Mouse (Mus musculus) heart, embryonic 14.5 days (tissue): ENCODE measurements around the gene Atp2b4. TPM values are rescaled to one million over a fixed set of nuclear protein-coding genes. Genes with fewer than 3 reads are reported as not detected.

Experiments used
- ATAC-seq: fragments of 200-750 bp; cut with Nextera tagmentation; 2 replicates; pipeline ENCODE4 v1.8.0; 2017; ENCODE audit warnings: low read depth, moderate TSS enrichment; ENCODE audit not compliant: insufficient number of reproducible peaks, insufficient read depth, low FRiP score
- H3K27ac ChIP-seq, 2 experiments: fragments of 200-500 bp in 1 of 2; fragments of 300-500 bp in 1 of 2; sonication (generic) in 1 of 2; replicated peaks in 1 of 2; 2 replicates each; pipeline ENCODE4 v1.5.1; 2012 to 2014; ENCODE audit warnings: low read depth in 2 of 2, low read length in 2 of 2, control low read depth in 1 of 2, mild to moderate bottlenecking in 1 of 2, mixed read lengths in 1 of 2; ENCODE audit not compliant: control insufficient read depth in 1 of 2, insufficient read depth in 1 of 2
- H3K27me3 ChIP-seq: fragments of 300-500 bp; sonication (generic); 2 replicates; pipeline ENCODE4 v1.6.1; 2014; ENCODE audit warnings: mild to moderate bottlenecking, low read length, control low read depth; ENCODE audit not compliant: control insufficient read depth, insufficient read depth
- H3K36me3 ChIP-seq: fragments of 300-500 bp; sonication (generic); 2 replicates; pipeline ENCODE4 v1.6.1; 2014; ENCODE audit warnings: mild to moderate bottlenecking, control low read depth, low read length, mixed read lengths; ENCODE audit not compliant: control insufficient read depth, insufficient read depth
- H3K4me1 ChIP-seq, 2 experiments: fragments of 200-500 bp in 1 of 2; fragments of 300-500 bp in 1 of 2; sonication (generic) in 1 of 2; 2 replicates each; pipeline ENCODE4 v1.6.1; 2012 to 2014; ENCODE audit warnings: low read length in 2 of 2, control low read depth in 1 of 2, mixed read lengths in 1 of 2; ENCODE audit not compliant: control insufficient read depth in 2 of 2, insufficient read depth in 2 of 2
- H3K4me2 ChIP-seq: fragments of 300-500 bp; sonication (generic); 2 replicates; pipeline ENCODE4 v1.6.1; 2014; ENCODE audit warnings: mild to moderate bottlenecking, low read length
- H3K4me3 ChIP-seq, 2 experiments: fragments of 200-500 bp in 1 of 2; fragments of 300-500 bp in 1 of 2; sonication (generic) in 1 of 2; 2 replicates each; pipeline ENCODE4 v1.5.1; 2012 to 2014; ENCODE audit warnings: low read length in 2 of 2, mild to moderate bottlenecking in 2 of 2, control low read depth in 1 of 2, low read depth in 1 of 2, moderate library complexity in 1 of 2; ENCODE audit not compliant: control insufficient read depth in 1 of 2, insufficient read depth in 1 of 2
- H3K9ac ChIP-seq: fragments of 300-500 bp; sonication (generic); 2 replicates; pipeline ENCODE4 v1.6.1; 2014; ENCODE audit warnings: mild to moderate bottlenecking, low read length
- H3K9me3 ChIP-seq: fragments of 300-500 bp; sonication (generic); 2 replicates; pipeline ENCODE4 v1.6.1; 2016; ENCODE audit warnings: low read length, control low read depth; ENCODE audit not compliant: control insufficient read depth
- WGBS: fragments of 180-500 bp; shearing (Covaris S2); extraction: QIAGEN DNeasy Blood & Tissue Kit; methylation state at CpG from one replicate; pipeline ENCODE4 v1.1.7; 2014; 5-methylcytosine and 5-hydroxymethylcytosine counted together
- polyA plus RNA-seq: library from polyadenylated mRNA; unstranded; fragments of >200 nt; fragmentation: Nextera tagmentation; extraction: Ambion mirVana; gene quantifications from 2 replicates; pipeline ENCODE4 v1.2.1, GENCODE M21; 2014

Atp2b4 gene
- polyA plus RNA-seq, 1 experiment from 2014 or later: 21.3 TPM

DNA sequence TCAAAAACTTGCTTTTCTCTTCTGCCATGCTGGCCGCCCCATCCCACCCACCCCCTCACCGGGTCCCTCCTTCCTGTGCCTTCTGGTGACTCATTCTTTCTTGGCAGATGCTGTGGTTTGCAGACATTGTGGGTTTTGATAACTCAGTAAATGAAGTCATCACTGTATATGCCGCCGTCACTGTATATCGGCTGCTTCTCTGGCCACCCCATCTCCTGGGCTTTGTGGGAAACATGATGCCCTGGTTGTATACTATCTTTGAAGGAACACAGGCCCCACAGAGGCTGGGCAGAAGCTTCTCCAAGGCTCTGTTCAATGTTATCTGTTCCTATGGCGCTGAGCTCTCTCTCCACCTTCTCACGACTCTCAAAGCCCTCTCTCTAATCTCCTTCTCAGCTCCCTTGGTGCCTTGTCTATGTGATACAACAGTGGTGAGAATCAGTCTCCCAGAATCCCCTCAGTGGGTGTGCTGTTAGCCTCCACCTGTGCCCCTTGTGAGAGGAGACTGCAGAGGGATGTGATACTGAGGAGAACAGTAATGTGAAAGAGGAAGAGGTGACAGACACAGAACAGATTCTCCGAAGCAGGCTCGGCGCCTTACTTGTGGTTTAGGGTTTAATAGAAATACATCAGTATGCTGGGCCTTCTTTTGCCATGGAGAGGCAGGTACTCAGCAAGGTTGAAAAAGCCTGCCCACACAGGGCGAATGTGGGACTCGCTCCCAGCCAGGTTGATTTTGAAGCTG lies 15.1 kb upstream of the Atp2b4 start:
- Histone ChIP-seq H3K27me3 (no peaks in the 10 kb centered on the region), H3K9me3 (no peaks in the 10 kb centered on the region), H3K36me3 (no peaks in the 10 kb centered on the region), H3K27ac (peak overlapping the region; percentile 30 to 59; a peak in 3 of 4 replicates), H3K4me1 (peaks cover 14 to 15% of the 10 kb centered on the region in 2 experiments), H3K4me2 (no peak overlapping the region), H3K9ac (no peak overlapping the region), H3K4me3 (no peak overlapping the region)
- WGBS: 15% methylated on average over 12 of the region's 12 CpGs
- peak; percentile 55 for ATAC-seq

DNA sequence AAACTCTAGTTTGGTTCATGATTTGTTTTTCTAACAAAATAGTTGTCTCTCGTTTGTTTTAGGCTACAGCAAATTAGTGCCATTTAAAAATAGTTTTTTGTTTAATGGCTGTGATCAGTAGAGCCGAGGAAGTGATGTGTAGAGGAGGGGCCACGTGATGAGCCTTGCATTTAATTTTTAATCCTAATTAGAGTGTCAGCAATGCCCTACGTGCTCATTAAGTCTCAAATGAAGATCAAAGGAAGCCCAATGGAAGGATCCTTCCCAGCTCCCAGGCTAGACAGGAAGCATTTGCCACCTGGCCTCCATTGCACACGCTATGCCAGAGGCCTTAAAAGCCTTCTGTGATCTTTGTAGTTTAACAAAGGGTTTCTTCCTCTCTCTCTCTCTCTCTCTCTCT lies 8.5 kb upstream of the Atp2b4 start:
- Histone ChIP-seq H3K27ac (no peak overlapping the region), H3K4me1 (no peaks in the 10 kb centered on the region), H3K36me3 (no peaks in the 10 kb centered on the region), H3K4me2 (no peak overlapping the region), H3K27me3 (no peaks in the 10 kb centered on the region), H3K9ac (no peak overlapping the region), H3K4me3 (no peak overlapping the region), H3K9me3 (no peaks in the 10 kb centered on the region)
- WGBS: 72% methylated on average over 5 of the region's 5 CpGs
- no peak for ATAC-seq

DNA sequence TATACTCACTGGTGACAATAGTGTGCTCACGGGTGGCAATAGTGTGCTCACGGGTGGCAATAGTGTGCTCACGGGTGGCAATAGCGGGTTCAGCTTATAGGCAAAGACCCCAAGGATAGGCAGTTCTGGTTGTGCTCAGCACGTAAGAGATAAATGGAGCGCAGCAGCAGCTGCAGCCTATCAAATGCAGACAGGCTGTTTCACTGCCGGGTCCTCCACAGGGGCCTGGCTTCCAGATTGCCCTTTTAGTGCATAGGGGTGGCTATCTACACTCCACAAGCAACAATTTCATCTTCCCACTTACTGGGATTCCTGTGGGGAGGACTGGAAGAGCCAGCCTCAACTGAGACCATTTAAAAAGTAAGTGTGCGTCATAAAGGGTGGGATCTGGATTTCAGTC lies 7.2 kb upstream of the Atp2b4 start:
- 62% methylated on average over 8 of the region's 8 CpGs for WGBS
- no peaks in the 10 kb centered on the region for H3K9me3 ChIP-seq
- no peak overlapping the region for H3K4me2 ChIP-seq
- H3K4me1 ChIP-seq: peaks cover 0 to 6% of the 10 kb centered on the region in 2 experiments; a peak in 1 of 4 replicates
- no peak overlapping the region for H3K27ac ChIP-seq
- no peak for ATAC-seq
- no peaks in the 10 kb centered on the region for H3K36me3 ChIP-seq
- no peak overlapping the region for H3K9ac ChIP-seq
- H3K27me3 ChIP-seq: no peaks in the 10 kb centered on the region
- H3K4me3 ChIP-seq: no peak overlapping the region

GRCm38 (mm10) chr1:133801743-133802142 lies 902 bp upstream of the Atp2b4 start:
- Histone ChIP-seq H3K9me3 (no peaks in the 10 kb centered on the region), H3K36me3 (no peaks in the 10 kb centered on the region), H3K4me3 (no peak overlapping the region), H3K27me3 (no peaks in the 10 kb centered on the region), H3K27ac (0 out of 4 replicates have a peak overlapping the region, but pooled peaks of 1 of the 2 experiments have one; percentile 4), H3K4me2 (peak overlapping the region; percentile 77; the same call in 1 of the 2 replicates), H3K9ac (no peak overlapping the region), H3K4me1 (peaks cover 24 to 44% of the 10 kb centered on the region in 2 experiments)
- ATAC-seq: no peak
- WGBS: 67% methylated on average over 5 of the region's 5 CpGs

DNA sequence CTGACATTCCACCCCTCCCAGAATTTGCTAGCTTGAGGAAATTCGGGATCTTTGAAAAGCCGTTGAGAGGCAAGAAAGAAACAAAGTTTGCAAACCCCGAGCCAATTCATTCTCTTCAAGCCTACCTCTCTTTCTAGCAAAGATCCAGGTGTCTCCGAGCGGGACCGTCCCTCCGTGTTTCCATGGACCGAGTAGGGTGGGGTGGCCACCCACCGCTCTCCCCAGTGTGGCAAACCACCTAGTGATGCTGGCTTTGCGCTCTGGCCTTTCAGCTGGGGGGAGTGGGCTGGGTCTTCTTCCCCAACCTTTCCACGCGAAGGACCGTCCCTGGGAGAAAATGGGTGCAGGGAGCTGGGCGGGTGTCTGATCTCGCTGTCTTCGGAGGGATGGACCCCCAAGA lies 329 bp downstream of the Atp2b4 start:
- peak overlapping the region; percentile 70 for H3K9ac ChIP-seq

DNA sequence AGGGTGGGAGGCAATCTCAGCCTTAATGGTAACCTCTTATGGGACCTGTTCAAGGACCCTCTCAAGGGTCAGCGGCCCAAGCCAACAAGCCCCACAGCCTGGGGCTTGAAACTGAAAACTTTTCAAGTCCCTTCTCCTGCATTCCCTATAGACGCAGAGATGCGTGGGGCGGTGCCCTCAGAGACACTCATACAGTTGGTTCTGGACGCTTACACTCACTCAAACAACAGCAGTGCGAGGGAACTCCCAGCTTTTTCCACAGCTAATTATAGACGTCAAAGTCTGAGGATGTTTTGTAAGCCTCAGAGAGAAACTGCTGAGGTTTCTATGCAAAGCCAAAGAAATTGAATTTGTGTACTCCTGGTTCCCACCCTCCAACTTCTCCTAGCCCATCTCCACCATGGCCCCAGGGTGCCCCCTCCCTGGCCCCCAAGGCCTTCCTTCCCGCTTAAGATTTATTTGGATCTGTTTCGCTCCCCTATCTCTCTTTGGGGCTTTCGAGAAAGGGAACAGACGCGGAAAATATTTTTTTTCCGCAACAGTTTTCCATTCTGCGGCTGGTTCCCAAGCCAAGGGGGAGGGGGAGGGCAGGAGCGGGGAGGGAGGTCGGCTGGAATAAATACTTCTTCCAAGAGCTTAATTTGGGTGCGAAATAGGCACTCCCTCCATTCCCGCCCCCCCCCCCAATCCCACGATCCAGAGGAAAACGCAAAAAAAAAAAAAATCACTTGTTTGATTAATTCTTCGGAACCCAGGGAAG lies 975 bp downstream of the Atp2b4 start:
- ATAC-seq: no peak
- 0 out of 2 replicates have a peak, but pooled peaks cover 2% of the 10 kb centered on the region for H3K36me3 ChIP-seq
- H3K4me2 ChIP-seq: peak overlapping the region; percentile 77
- H3K4me1 ChIP-seq: peaks cover 24 to 44% of the 10 kb centered on the region in 2 experiments
- H3K27ac ChIP-seq: peak overlapping the region; percentile 18 to 65
- under 1% methylated on average over 21 of the region's 21 CpGs for WGBS
- peak overlapping the region; percentile 70 for H3K9ac ChIP-seq
- no peaks in the 10 kb centered on the region for H3K27me3 ChIP-seq
- H3K4me3 ChIP-seq: peak overlapping the region; percentile 62 to 85
- no peaks in the 10 kb centered on the region for H3K9me3 ChIP-seq

More for the DNA sequence above, 329 bp downstream of the Atp2b4 start:
- H3K27ac ChIP-seq: peak overlapping the region; percentile 65 to 70
- WGBS: 0% methylated on average over 16 of the region's 16 CpGs
- peak overlapping the region; percentile 77 for H3K4me2 ChIP-seq
- H3K4me1 ChIP-seq: peaks cover 24 to 44% of the 10 kb centered on the region in 2 experiments
- H3K27me3 ChIP-seq: no peaks in the 10 kb centered on the region
- H3K9me3 ChIP-seq: no peaks in the 10 kb centered on the region
- peak overlapping the region; percentile 62 to 85 for H3K4me3 ChIP-seq
- peak; percentile 10; the same call in 1 of the 2 replicates for ATAC-seq
- H3K36me3 ChIP-seq: no peaks in the 10 kb centered on the region

- no peak for ATAC-seq
- 0 out of 2 replicates have a peak, but pooled peaks cover 7% of the 10 kb centered on the region for H3K36me3 ChIP-seq
- peak overlapping the region; percentile 62 to 85 for H3K4me3 ChIP-seq
- H3K4me2 ChIP-seq: peak overlapping the region; percentile 77
- no peaks in the 10 kb centered on the region for H3K9me3 ChIP-seq
- peak overlapping the region; percentile 70 for H3K9ac ChIP-seq
- peaks cover 24 to 44% of the 10 kb centered on the region in 2 experiments for H3K4me1 ChIP-seq
- 58% methylated on average over 1 of the region's 1 CpGs for WGBS
- H3K27me3 ChIP-seq: no peaks in the 10 kb centered on the region
- peak overlapping the region in 1 of 2 experiments; percentile 65; a peak in 2 of 4 replicates for H3K27ac ChIP-seq
Observed at GRCm38 (mm10) chr1:133798821-133799415, 1.9 kb downstream of the Atp2b4 start.
